Comparison of ENCODE assay signal across 9 mouse cellular contexts in the genomic region with DNA sequence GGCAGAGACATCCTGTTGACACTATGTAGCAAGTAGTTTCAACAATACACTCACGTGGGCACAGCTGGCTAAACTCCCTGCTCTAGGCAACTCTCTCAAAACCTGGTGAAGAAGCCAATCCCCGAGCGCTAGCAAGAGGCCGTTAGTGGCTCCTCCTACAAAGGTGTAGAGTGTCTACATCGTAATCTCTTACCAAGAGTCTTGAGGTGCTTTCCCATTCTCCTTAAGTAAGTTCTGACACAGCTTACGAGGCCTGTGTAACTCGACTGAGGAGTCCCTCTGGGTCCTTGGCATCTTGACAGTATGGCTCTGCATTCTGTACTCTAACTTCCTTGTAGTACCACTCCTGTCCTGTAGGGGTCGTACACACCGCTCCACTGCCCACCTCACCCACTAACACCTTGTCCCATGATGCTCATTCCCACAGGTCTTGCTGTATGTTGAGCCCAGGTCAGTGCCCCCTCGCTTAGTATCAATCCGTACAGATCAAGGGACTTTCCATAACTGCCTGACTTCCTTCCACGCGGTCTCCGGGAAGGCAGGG.
DNase-seq lines count a peak whose midpoint lies in the region; ATAC-seq and TF ChIP-seq lines count a peak whose summit lies in the region.
"Had no signal": no experiment of that assay in that cellular context is flagged by ENCODE, and none has a peak within 500 bp of the region (broad histone marks: within the 10 kb centered on the region; RNA-seq: fewer than 3 reads in every experiment).

No protein-coding gene starts in this region.

- H3K9ac ChIP-seq in kidney, embryonic 14.5 days (ENCODE audit: low read depth, low read length), result no peak overlapping the region
- no peak overlapping the region for H3K9ac ChIP-seq in ES-Bruce4 (ENCODE audit: low read depth, poor library complexity, severe bottlenecking)

- H3K9me3 ChIP-seq in kidney, embryonic 14.5 days (ENCODE audit: control insufficient read depth, low read length), result no peaks in the 10 kb centered on the region
- no peaks in the 10 kb centered on the region for H3K9me3 ChIP-seq in ES-Bruce4 (replicated peaks; ENCODE audit: control insufficient read depth, insufficient read depth, low read length, poor library complexity, severe bottlenecking)
- H3K9me3 ChIP-seq in heart, embryonic 10.5 days, result no peaks in the 10 kb centered on the region

- no peak for TF ChIP-seq EP300 in ES-Bruce4 (IDR thresholded peaks at IDR 0.05; ENCODE audit: insufficient read depth, low read depth, low read length)

- TF ChIP-seq POLR2A in ES-Bruce4 (IDR thresholded peaks at IDR 0.05; ENCODE audit: insufficient read depth, low read length), result no peak

- H3K4me2 ChIP-seq in kidney, embryonic 14.5 days (replicated peaks; ENCODE audit: low read depth, low read length), result no peak overlapping the region
- H3K4me2 ChIP-seq: midbrain, embryonic 11.5 days had no signal

- H3K27me3 ChIP-seq in kidney, embryonic 14.5 days (ENCODE audit: control insufficient read depth, insufficient read depth, low read length), result no peaks in the 10 kb centered on the region
- no peaks in the 10 kb centered on the region for H3K27me3 ChIP-seq in ES-Bruce4 (ENCODE audit: control insufficient read depth, insufficient read depth, low read length, poor library complexity, severe bottlenecking)
- no peaks in the 10 kb centered on the region for H3K27me3 ChIP-seq in heart, embryonic 10.5 days (ENCODE audit: insufficient read depth, poor library complexity, severe bottlenecking)

- intact Hi-C loops in heart, postnatal 14 days (cut with DNase I), result no loop called here

- peak; percentile 70; the same call in 1 of the 2 replicates for ATAC-seq in kidney, embryonic 14.5 days (ENCODE audit: low FRiP score, low TSS enrichment)
- peak; percentile 33 for ATAC-seq in megakaryocyte, adult 5-6 weeks (ENCODE audit: poor library complexity, severe bottlenecking)
- no peak for ATAC-seq in megakaryocyte-erythroid progenitor cell, adult 5-6 weeks (replicated peaks; ENCODE audit: low FRiP score, low TSS enrichment, poor library complexity, severe bottlenecking)

- H3K27ac ChIP-seq in kidney, embryonic 14.5 days (ENCODE audit: low read depth, low read length), result no peak overlapping the region
- H3K27ac ChIP-seq in ES-Bruce4 (ENCODE audit: insufficient read depth, low read length), result no peak overlapping the region
- H3K27ac ChIP-seq in heart, embryonic 10.5 days, result no peak overlapping the region

- no peak overlapping the region for H3K4me3 ChIP-seq in kidney, embryonic 14.5 days (ENCODE audit: low read length)
- H3K4me3 ChIP-seq in ES-Bruce4 (ENCODE audit: low read depth, low read length), result no peak overlapping the region
- no peak overlapping the region for H3K4me3 ChIP-seq in heart, embryonic 10.5 days

- DNase-seq in kidney, adult 9 months, result no peak
- peak; percentile 60 for DNase-seq in induced T-regulatory cell, adult 2 months (ENCODE audit: low read depth)
- no peak for DNase-seq in heart, embryonic 10.5 days (ENCODE audit: low spot score)
- DNase-seq in heart, postnatal 14 days, result no peak

- WGBS in kidney, embryonic 14.5 days, result 46% methylated on average over 14 of the region's 14 CpGs
- WGBS in heart, embryonic 10.5 days, result 69% methylated on average over 14 of the region's 14 CpGs

- H3K4me1 ChIP-seq in kidney, embryonic 14.5 days (ENCODE audit: control insufficient read depth, insufficient read depth, low read length), result 0 out of 2 replicates have a peak, but pooled peaks cover 4% of the 10 kb centered on the region
- H3K4me1 ChIP-seq in ES-Bruce4 (ENCODE audit: control insufficient read depth, insufficient read depth, low read length), result peaks cover 6% of the 10 kb centered on the region
- peaks cover 8% of the 10 kb centered on the region; the same call in 1 of the 2 replicates for H3K4me1 ChIP-seq in heart, embryonic 10.5 days

- H3K36me3 ChIP-seq in kidney, embryonic 14.5 days (ENCODE audit: control insufficient read depth, insufficient read depth, low read length), result no peaks in the 10 kb centered on the region
- no peaks in the 10 kb centered on the region for H3K36me3 ChIP-seq in ES-Bruce4 (ENCODE audit: control insufficient read depth, insufficient read depth, low read length, poor library complexity, severe bottlenecking)
- H3K36me3 ChIP-seq in heart, embryonic 10.5 days, result no peaks in the 10 kb centered on the region

- peak; percentile 77 for TF ChIP-seq CTCF in ES-Bruce4 (IDR thresholded peaks at IDR 0.05; ENCODE audit: low read depth, low read length)
